Mouse (Mus musculus) heart, postnatal 0 days (tissue): Measurements from ENCODE around the gene Pebp1. TPM values are rescaled to one million over a fixed set of nuclear protein-coding genes. Genes with fewer than 3 reads are reported as not detected.
A peak's percentile ranks its signal among the peaks of the same experiment; 100 is the strongest.

Experiments
- ATAC-seq: fragments of 200-750 bp; cut with Nextera tagmentation; 2 replicates; pipeline ENCODE4 v1.8.0; 2017; ENCODE audit warnings: low read depth, moderate number of reproducible peaks, moderate library complexity; ENCODE audit not compliant: insufficient read depth
- DNase-seq: peaks from one replicate; pipeline ENCODE4 v3.0.0-alpha.2; 2016; ENCODE audit warnings: low spot score
- H3K27ac ChIP-seq: fragments of 300-500 bp; sonication (generic); 2 replicates; pipeline ENCODE4 v1.5.1; 2014; ENCODE audit warnings: low read depth, mild to moderate bottlenecking
- H3K27me3 ChIP-seq: fragments of 300-500 bp; sonication (generic); 2 replicates; pipeline ENCODE4 v1.6.1; 2014; ENCODE audit warnings: low read length, mixed read lengths; ENCODE audit not compliant: control insufficient read depth, insufficient read depth
- H3K36me3 ChIP-seq: fragments of 300-500 bp; sonication (generic); replicated peaks from 2 replicates; pipeline ENCODE4 v1.6.1; 2014; ENCODE audit warnings: low read length, mixed read lengths; ENCODE audit not compliant: control insufficient read depth, insufficient read depth
- H3K4me1 ChIP-seq: fragments of 300-500 bp; sonication (generic); 2 replicates; pipeline ENCODE4 v1.6.1; 2014; ENCODE audit warnings: antibody characterized with exemption; ENCODE audit not compliant: control insufficient read depth, insufficient read depth
- H3K4me2 ChIP-seq: fragments of 300-500 bp; sonication (generic); 2 replicates; pipeline ENCODE4 v1.6.1; 2014; ENCODE audit warnings: low read depth, mild to moderate bottlenecking, low read length, moderate library complexity
- H3K4me3 ChIP-seq: fragments of 300-500 bp; sonication (generic); 2 replicates; pipeline ENCODE4 v1.5.1; 2014; ENCODE audit warnings: low read depth, low read length
- H3K9ac ChIP-seq: fragments of 300-500 bp; sonication (generic); replicated peaks from 2 replicates; pipeline ENCODE4 v1.6.1; 2014; ENCODE audit warnings: low read depth, low read length, mixed read lengths
- H3K9me3 ChIP-seq: fragments of 300-500 bp; sonication (generic); replicated peaks from 2 replicates; pipeline ENCODE4 v1.6.1; 2016; ENCODE audit warnings: low read length; ENCODE audit not compliant: control insufficient read depth
- CTCF ChIP-seq: IDR thresholded peaks from 2 replicates; pipeline ENCODE4 v1.5.1; 2016; ENCODE audit warnings: antibody characterized with exemption, control low read depth, low read depth
- EP300 ChIP-seq: IDR thresholded peaks from 2 replicates; pipeline ENCODE4 v1.6.1; 2016; ENCODE audit warnings: antibody characterized with exemption, low read depth
- WGBS: fragments of 180-500 bp; shearing (Covaris S2); extraction: QIAGEN DNeasy Blood & Tissue Kit; methylation state at CpG from one replicate; pipeline ENCODE4 v1.1.7; 2014; 5-methylcytosine and 5-hydroxymethylcytosine counted together
- polyA plus RNA-seq: library from polyadenylated mRNA; unstranded; fragments of >200 nt; fragmentation: Nextera tagmentation; extraction: Ambion mirVana; gene quantifications from 2 replicates; pipeline ENCODE4 v1.2.1, GENCODE M21; 2015
- total RNA-seq: library from RNA; depleted of rRNA; stranded (reverse); fragments of >200 nt; gene quantifications from 2 replicates; pipeline ENCODE4 v1.2.3, GENCODE M21; 2014; ENCODE audit warnings: low replicate concordance

The Pebp1 gene
- total and polyA plus RNA-seq, 2 experiments from 2014 or later = 527 to 871 TPM

GRCm38 (mm10) chr5:117314587-117315428, 27.4 kb upstream of the Pebp1 start:
- no peaks in the 10 kb centered on the region; the same call in 1 of the 2 replicates for H3K4me1 ChIP-seq
- H3K36me3 ChIP-seq = no peaks in the 10 kb centered on the region
- DNase-seq (no peak), ATAC-seq (no peak)
- TF ChIP-seq CTCF (no peak), EP300 (no peak)
- H3K4me3 ChIP-seq = no peak overlapping the region
- no peak overlapping the region for H3K9ac ChIP-seq
- WGBS = 25% methylated on average over 9 of the region's 9 CpGs
- H3K4me2 ChIP-seq = no peak overlapping the region
- no peaks in the 10 kb centered on the region for H3K9me3 ChIP-seq
- H3K27me3 ChIP-seq = no peaks in the 10 kb centered on the region
- H3K27ac ChIP-seq = no peak overlapping the region

- 37% methylated on average over 10 of the region's 10 CpGs for WGBS
- H3K4me2 ChIP-seq = peak overlapping the region; percentile 53
- no peak overlapping the region for H3K9ac ChIP-seq
- H3K27me3 ChIP-seq = no peaks in the 10 kb centered on the region
- no peaks in the 10 kb centered on the region for H3K9me3 ChIP-seq
- H3K27ac ChIP-seq = no peak overlapping the region
- H3K36me3 ChIP-seq = no peaks in the 10 kb centered on the region
- TF ChIP-seq EP300 = no peak
- TF ChIP-seq CTCF = no peak
- ATAC-seq (no peak), DNase-seq (no peak)
- H3K4me1 ChIP-seq = no peaks in the 10 kb centered on the region; the same call in 1 of the 2 replicates
- peak overlapping the region; percentile 31 for H3K4me3 ChIP-seq
Observed at GRCm38 (mm10) chr5:117313909-117314308, 26.5 kb upstream of the Pebp1 start.

DNA sequence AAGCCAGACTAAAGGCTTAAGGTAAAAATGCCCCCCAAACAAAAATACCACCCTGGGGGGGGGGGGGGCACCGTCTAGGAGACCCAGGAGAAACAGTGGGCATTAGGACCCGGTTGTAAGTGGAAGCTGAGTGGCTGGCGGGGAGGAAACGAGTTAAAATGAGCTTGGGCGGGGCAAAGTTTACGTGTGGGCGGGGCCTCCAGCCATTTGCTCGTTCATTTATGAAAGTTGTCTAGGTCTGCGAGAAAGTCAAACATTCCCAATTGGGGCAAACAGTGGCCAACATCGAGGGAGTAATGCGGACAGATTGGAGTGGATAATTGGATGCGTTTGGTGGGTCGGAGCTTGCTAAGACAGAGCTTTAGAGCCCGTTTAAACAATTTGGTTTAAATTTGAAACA, 26.0 kb upstream of the Pebp1 start:
- H3K4me3 ChIP-seq = peak overlapping the region; percentile 31
- TF ChIP-seq CTCF = no peak
- TF ChIP-seq EP300 = no peak
- no peaks in the 10 kb centered on the region for H3K9me3 ChIP-seq
- peak; percentile 39 for DNase-seq
- H3K36me3 ChIP-seq = no peaks in the 10 kb centered on the region
- H3K9ac ChIP-seq = no peak overlapping the region
- 18% methylated on average over 14 of the region's 14 CpGs for WGBS
- H3K4me1 ChIP-seq = no peaks in the 10 kb centered on the region; the same call in 1 of the 2 replicates
- no peaks in the 10 kb centered on the region for H3K27me3 ChIP-seq
- H3K27ac ChIP-seq = no peak overlapping the region
- H3K4me2 ChIP-seq = peak overlapping the region; percentile 53
- ATAC-seq = peak; percentile 66; the same call in 1 of the 2 replicates

GRCm38 (mm10) chr5:117307699-117308098, 20.3 kb upstream of the Pebp1 start:
- ATAC-seq (peak; percentile 80), DNase-seq (peak; percentile 70)
- TF ChIP-seq CTCF = peak; percentile 81
- no peak for TF ChIP-seq EP300
- 18% methylated on average over 11 of the region's 11 CpGs for WGBS
- H3K4me3 ChIP-seq = no peak overlapping the region
- H3K27me3 ChIP-seq = no peaks in the 10 kb centered on the region
- H3K4me1 ChIP-seq = 0 out of 2 replicates have a peak, but pooled peaks cover 8% of the 10 kb centered on the region
- no peak overlapping the region for H3K9ac ChIP-seq
- H3K27ac ChIP-seq = no peak overlapping the region
- H3K36me3 ChIP-seq = no peaks in the 10 kb centered on the region
- no peak overlapping the region for H3K4me2 ChIP-seq
- H3K9me3 ChIP-seq = 0 out of 2 replicates have a peak, but pooled peaks cover 2% of the 10 kb centered on the region

DNA sequence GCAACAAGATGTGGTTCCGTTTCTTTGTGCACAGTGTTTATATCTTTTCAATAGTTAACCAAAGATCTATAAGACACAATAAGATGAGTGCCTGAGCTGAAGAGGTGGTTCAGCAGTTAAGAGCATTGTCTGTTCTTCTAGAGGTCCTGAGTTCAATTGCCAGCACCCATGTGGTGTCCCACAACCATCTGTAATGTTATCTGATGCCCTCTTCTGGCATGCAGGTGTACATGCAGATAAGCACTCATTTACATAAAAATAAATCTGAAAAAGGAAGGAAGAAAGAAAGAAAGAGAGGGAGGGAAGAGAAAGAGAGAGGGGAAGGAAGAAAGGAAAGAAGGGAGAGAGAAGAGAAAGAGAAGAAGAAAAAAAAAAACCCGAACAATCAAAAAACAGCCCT, 19.4 kb upstream of the Pebp1 start:
- Histone ChIP-seq H3K4me1 (0 out of 2 replicates have a peak, but pooled peaks cover 8% of the 10 kb centered on the region), H3K4me2 (no peak overlapping the region), H3K4me3 (no peak overlapping the region), H3K36me3 (no peaks in the 10 kb centered on the region), H3K9me3 (0 out of 2 replicates have a peak, but pooled peaks cover 2% of the 10 kb centered on the region), H3K9ac (no peak overlapping the region), H3K27me3 (no peaks in the 10 kb centered on the region), H3K27ac (no peak overlapping the region)
- TF ChIP-seq CTCF (no peak), EP300 (no peak)
- ATAC-seq (no peak), DNase-seq (no peak)
- 83% methylated on average over 2 of the region's 2 CpGs for WGBS
